Mouse (Mus musculus) bone marrow, adult 2 months (tissue): ENCODE measurements around the gene Pak1ip1.

Source experiments
- CTCF ChIP-seq: fragments of 200-500 bp; IDR thresholded peaks from 2 replicates; pipeline ENCODE4 v1.5.1; 2011; ENCODE audit warnings: low read length, control low read depth; ENCODE audit not compliant: control insufficient read depth, insufficient read depth
- POLR2A ChIP-seq: fragments of 200-500 bp; IDR thresholded peaks from 2 replicates; pipeline ENCODE4 v1.6.1; 2011; ENCODE audit warnings: low read depth, mild to moderate bottlenecking, control low read depth, low read length, borderline replicate concordance; ENCODE audit not compliant: control insufficient read depth

- no peak for TF ChIP-seq CTCF
- no peak for TF ChIP-seq POLR2A
These were observed 17.0 kb downstream of the Pak1ip1 start for GRCm38 (mm10) chr13:41017832-41018231.
